Mouse (Mus musculus) lung, adult 2 months (tissue): ENCODE results near the gene Pld4. TPM values are rescaled to one million over a fixed set of nuclear protein-coding genes. Genes with fewer than 3 reads are reported as not detected.
"Not testable (repeated sequence)": the region's sequence is repeated elsewhere in the genome, so short reads cannot be mapped to it uniquely, and the experiment has no call there.

Experiments used
- DNase-seq: peaks from one replicate; pipeline ENCODE4 v3.0.0; 2022
- H3K4me1 ChIP-seq: fragments of 200-500 bp; 2 replicates; pipeline ENCODE4 v1.6.1; 2011; ENCODE audit warnings: low read length; ENCODE audit not compliant: control insufficient read depth, insufficient read depth
- H3K4me3 ChIP-seq: fragments of 200-500 bp; replicated peaks from 2 replicates; pipeline ENCODE3; 2011; ENCODE audit warnings: low read depth, mild to moderate bottlenecking, control low read depth, low read length; ENCODE audit errors: extremely low read depth
- CTCF ChIP-seq: fragments of 200-500 bp; IDR thresholded peaks from 2 replicates; pipeline ENCODE4 v1.5.1; 2011; ENCODE audit warnings: mild to moderate bottlenecking, low read length, control low read depth; ENCODE audit not compliant: insufficient read depth
- POLR2A ChIP-seq: fragments of 200-500 bp; IDR thresholded peaks from 2 replicates; pipeline ENCODE4 v1.6.1; 2011; ENCODE audit warnings: low read depth, mild to moderate bottlenecking, control low read depth, low read length, borderline replicate concordance; ENCODE audit errors: extremely low read depth
- WGBS: fragments of 180-500 bp; shearing (Covaris S2); methylation state at CpG from one replicate; pipeline ENCODE4 v1.1.7; 2018; 5-methylcytosine and 5-hydroxymethylcytosine counted together
- polyA plus RNA-seq: library from polyadenylated mRNA; depleted of rRNA; stranded (reverse); fragments of >200 nt; gene quantifications from 2 replicates; pipeline ENCODE4 v1.2.3, GENCODE M21; 2012; rRNA removed

Gene Pld4
- polyA plus RNA-seq, 1 experiment, result 90.1 TPM

GRCm38 (mm10) chr12:112807796-112808195 lies 47.3 kb downstream of the Pld4 start:
- WGBS, result 82% methylated on average over 4 of the region's 4 CpGs
- TF ChIP-seq CTCF (no peak), POLR2A (no peak)
- no peak overlapping the region for H3K4me3 ChIP-seq
- peaks cover 3% of the 10 kb centered on the region; the same call in 1 of the 2 replicates for H3K4me1 ChIP-seq
- no peak for DNase-seq

DNA sequence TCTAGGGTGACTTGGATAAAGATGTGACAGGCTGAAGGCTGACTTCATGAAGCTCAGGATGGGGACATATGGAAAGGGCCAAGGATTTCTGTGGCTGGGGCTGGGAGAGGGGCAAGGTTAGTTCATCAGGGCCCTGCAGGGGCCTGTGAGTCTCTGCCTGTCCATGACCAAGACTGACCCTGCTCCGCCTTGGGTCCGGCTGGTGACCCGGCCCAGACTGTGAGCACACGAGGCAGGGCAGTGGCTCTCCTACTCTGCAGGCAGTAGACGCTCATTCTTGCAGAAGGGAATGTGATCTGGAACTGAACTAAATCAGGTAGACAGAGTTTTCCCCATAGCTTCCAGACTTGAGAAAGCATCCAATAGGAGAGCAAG lies 47.7 kb downstream of the Pld4 start:
- DNase-seq, result no peak
- WGBS, result 71% methylated on average over 5 of the region's 5 CpGs
- TF ChIP-seq CTCF (no peak), POLR2A (no peak)
- Histone ChIP-seq H3K4me3 (no peak overlapping the region), H3K4me1 (peaks cover 3% of the 10 kb centered on the region; the same call in 1 of the 2 replicates)

GRCm38 (mm10) chr12:112808587-112809364 lies 48.3 kb downstream of the Pld4 start, which contains the start of gene Clba1:
TSS of gene Clba1 (plus strand) at chr12:112808937.
- peaks cover 3% of the 10 kb centered on the region; the same call in 1 of the 2 replicates for H3K4me1 ChIP-seq
- TF ChIP-seq POLR2A, result peak; percentile 55; the same call in 1 of the 2 replicates
- TF ChIP-seq CTCF, result no peak
- peak within 1 kb of the TSS; percentile 77 for H3K4me3 ChIP-seq
- WGBS, result 1% methylated on average over 64 of the region's 64 CpGs
- DNase-seq, result peak; percentile 91

DNA sequence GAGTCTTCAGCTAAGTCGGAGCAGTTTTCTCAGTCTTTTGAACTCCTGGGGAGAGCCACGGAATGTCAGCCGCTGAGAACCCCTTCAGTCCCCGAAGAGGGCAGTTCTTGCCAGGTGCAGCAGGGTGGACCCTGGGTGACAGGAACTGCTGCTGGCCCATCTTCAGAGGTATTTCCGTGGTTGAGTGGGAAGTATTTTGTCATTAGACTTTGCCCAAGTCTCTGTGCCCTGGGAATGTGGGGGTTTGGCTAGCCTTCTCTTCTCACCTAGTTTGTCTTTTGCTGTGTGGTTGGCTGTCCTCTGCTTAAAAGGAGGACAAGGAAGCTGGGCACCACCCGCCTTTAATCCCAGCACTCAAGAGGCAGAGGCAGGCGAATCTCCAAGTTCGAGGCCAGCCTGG lies 49.2 kb downstream of the Pld4 start:
- WGBS, result 15% methylated on average over 8 of the region's 8 CpGs
- no peak for DNase-seq
- TF ChIP-seq POLR2A (no peak), CTCF (no peak)
- H3K4me3 ChIP-seq, result peak overlapping the region; percentile 77
- peaks cover 3% of the 10 kb centered on the region; the same call in 1 of the 2 replicates for H3K4me1 ChIP-seq

DNA sequence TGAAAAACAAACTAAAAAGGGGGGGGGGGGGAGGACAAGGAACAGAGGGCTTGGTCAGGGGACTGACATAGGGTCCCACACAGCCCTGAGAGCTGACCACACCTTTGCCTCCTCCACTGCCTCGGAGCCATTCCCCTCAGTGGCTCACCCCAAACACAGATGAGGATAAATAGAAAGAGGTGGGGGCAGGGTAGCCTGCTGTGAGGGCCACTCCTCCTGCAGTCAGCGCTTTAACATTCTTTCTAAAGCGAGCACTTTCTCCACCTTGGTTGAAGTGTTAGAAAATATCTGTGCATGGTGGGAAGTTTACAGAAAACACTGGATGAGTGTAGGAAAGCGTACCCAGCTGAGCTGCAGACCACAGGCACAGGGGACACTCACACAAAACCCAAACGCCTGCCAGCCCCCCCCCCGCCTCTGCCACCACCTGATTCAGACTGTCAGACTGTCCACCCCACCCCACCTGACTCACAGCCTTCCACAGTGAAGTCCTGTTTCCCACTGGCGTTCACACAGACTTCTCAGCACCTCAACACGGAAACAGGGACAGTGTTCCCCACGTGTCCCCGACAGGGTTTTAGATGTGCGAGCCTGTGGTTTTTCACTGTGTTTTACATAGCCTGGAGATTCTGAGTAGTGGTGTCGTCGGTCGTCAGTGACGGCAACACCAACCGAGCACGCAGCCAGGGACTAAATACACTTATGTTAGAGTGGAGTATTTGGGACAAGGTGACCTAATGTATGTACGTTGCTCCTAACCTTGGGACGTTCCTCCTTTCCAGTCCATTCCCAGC lies 49.8 kb downstream of the Pld4 start:
- WGBS, result 59% methylated on average over 19 of the region's 19 CpGs
- TF ChIP-seq POLR2A (no peak), CTCF (no peak)
- DNase-seq, result no peak
- H3K4me1 ChIP-seq, result peaks cover 3% of the 10 kb centered on the region; the same call in 1 of the 2 replicates
- no peak overlapping the region for H3K4me3 ChIP-seq

- 96% methylated on average over 7 of the region's 7 CpGs for WGBS
- no peak for DNase-seq
- H3K4me3 ChIP-seq, result no peak overlapping the region
- peaks cover 2% of the 10 kb centered on the region; the same call in 1 of the 2 replicates for H3K4me1 ChIP-seq
- TF ChIP-seq CTCF (no peak), POLR2A (no peak)
Measured at GRCm38 (mm10) chr12:112813370-112813769, 52.9 kb downstream of the Pld4 start.

- 88% methylated on average over 14 of the region's 14 CpGs for WGBS
- TF ChIP-seq CTCF, result no peak
- no peak for TF ChIP-seq POLR2A
Measured at GRCm38 (mm10) chr12:112814682-112815470, 54.4 kb downstream of the Pld4 start.

DNA sequence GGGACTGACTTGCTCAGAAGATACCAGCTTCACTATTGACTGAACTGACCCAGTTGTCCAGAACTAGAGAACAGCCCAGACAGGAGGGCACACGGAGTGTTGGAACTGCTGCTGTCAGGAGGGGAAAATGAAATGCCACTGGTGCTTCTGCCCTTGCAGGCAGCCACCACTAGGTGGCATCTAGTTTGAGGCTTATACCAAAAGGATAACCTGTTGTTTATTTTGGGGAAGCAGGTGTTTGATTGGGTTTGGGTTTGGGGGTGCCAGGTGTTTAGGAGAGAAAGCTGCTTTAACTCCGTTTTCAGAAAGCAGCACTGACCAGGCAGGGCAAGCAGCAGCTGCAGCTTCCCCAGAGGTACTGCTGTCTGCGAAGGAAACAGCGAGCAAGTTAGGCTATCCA lies 55.8 kb downstream of the Pld4 start:
- Histone ChIP-seq H3K4me1 (peaks cover 3% of the 10 kb centered on the region), H3K4me3 (no peak overlapping the region)
- peak; percentile 53 for DNase-seq
- 50% methylated on average over 4 of the region's 4 CpGs for WGBS
- TF ChIP-seq POLR2A (no peak), CTCF (peak; percentile 85)

More at GRCm38 (mm10) chr12:112814682-112815470, 54.4 kb downstream of the Pld4 start:
- DNase-seq, result no peak
- Histone ChIP-seq H3K4me1 (peaks cover 3% of the 10 kb centered on the region), H3K4me3 (no peak overlapping the region)

DNA sequence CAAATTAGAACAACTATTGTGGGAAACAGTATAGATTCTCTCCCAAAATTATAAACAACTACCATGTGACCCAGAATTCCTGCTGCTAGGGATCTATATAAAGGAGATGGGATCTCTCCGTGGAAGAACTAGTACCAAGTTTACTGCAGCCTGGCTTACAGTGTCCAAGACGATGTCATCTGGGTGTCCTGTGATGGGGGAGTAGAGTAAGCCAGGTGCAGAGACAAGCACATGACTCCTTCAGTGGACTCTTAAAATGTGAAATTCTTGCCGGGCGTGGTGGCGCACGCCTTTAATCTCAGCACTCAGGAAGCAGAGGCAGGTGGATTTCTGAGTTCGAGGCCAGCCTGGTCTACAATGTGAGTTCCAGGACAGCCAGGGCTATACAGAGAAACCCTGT lies 56.4 kb downstream of the Pld4 start:
- not testable (repeated sequence) for H3K4me1 ChIP-seq, H3K4me3 ChIP-seq, DNase-seq
- 75% methylated on average over 7 of the region's 7 CpGs for WGBS

Other genes starting within 250 kb of the Pld4 start
- gene Tmem179, start 243.9 kb upstream of the Pld4 start, polyA plus RNA-seq, result 0.09 TPM in 1 of 2 replicates, not detected in the other
- 28.0 and 33.6 TPM in 2 replicates for gene Inf2, start 171.9 kb upstream of the Pld4 start, polyA plus RNA-seq
- gene Adssl1, start 140.6 kb upstream of the Pld4 start, polyA plus RNA-seq, result 33.3 and 39.0 TPM in 2 replicates
- gene Siva1, start 116.0 kb upstream of the Pld4 start, polyA plus RNA-seq, result 58.6 and 66.5 TPM in 2 replicates
- 166 and 187 TPM in 2 replicates for gene Akt1, start 85.8 kb upstream of the Pld4 start, polyA plus RNA-seq
- gene Zbtb42, start 81.8 kb upstream of the Pld4 start, polyA plus RNA-seq, result 40.9 and 51.2 TPM in 2 replicates
- 68.2 and 73.2 TPM in 2 replicates for gene Cep170b, start 40.2 kb upstream of the Pld4 start, polyA plus RNA-seq
- 9.3 and 13.3 TPM in 2 replicates for gene Ahnak2, start 42.0 kb downstream of the Pld4 start, polyA plus RNA-seq
- 9.4 and 10.0 TPM in 2 replicates for gene Clba1, start 48.3 kb downstream of the Pld4 start, polyA plus RNA-seq
- gene Cdca4, start 68.8 kb downstream of the Pld4 start, polyA plus RNA-seq, result 17.0 and 21.4 TPM in 2 replicates
- 9.2 and 12.9 TPM in 2 replicates for gene Gpr132, start 107.6 kb downstream of the Pld4 start, polyA plus RNA-seq
- 54.0 and 62.8 TPM in 2 replicates for gene Jag2, start 169.1 kb downstream of the Pld4 start, polyA plus RNA-seq
- 43.4 and 47.4 TPM in 2 replicates for gene Nudt14, start 181.5 kb downstream of the Pld4 start, polyA plus RNA-seq
- gene Btbd6, start 215.8 kb downstream of the Pld4 start, polyA plus RNA-seq, result 48.4 and 72.3 TPM in 2 replicates
- 83.3 and 131 TPM in 2 replicates for gene Brf1, start 240.0 kb downstream of the Pld4 start, polyA plus RNA-seq